Mouse (Mus musculus): Measurements from ENCODE around the gene Atg7. TPM values are rescaled to one million over a fixed set of nuclear protein-coding genes. Genes with fewer than 3 reads are reported as not detected.
"Not testable (repeated sequence)": the region's sequence is repeated elsewhere in the genome, so short reads cannot be mapped to it uniquely, and the experiment has no call there.

The Atg7 gene
- polyA plus RNA-seq (2014; fragmentation: Nextera tagmentation; extraction: Ambion mirVana) = 18.8 and 19.4 TPM in 2 replicates

- Histone ChIP-seq H3K9me3 (ENCODE audit: control insufficient read depth, low read length) (no peaks in the 10 kb centered on the region), H3K4me3 (ENCODE audit: low read length) (peak within 1 kb of the TSS; percentile 77), H3K4me2 (replicated peaks; ENCODE audit: low read depth, low read length) (peak within 1 kb of the TSS; percentile 93), H3K9ac (ENCODE audit: low read depth, low read length) (peak within 1 kb of the TSS; percentile 72), H3K27me3 (ENCODE audit: control insufficient read depth, insufficient read depth, low read length) (no peaks in the 10 kb centered on the region), H3K27ac (ENCODE audit: low read depth, low read length) (no peak within 1 kb of the TSS; the same call in 1 of the 2 replicates), H3K4me1 (ENCODE audit: control insufficient read depth, insufficient read depth, low read length) (peaks cover 8% of the 10 kb centered on the region; the same call in 1 of the 2 replicates), H3K36me3 (ENCODE audit: control insufficient read depth, insufficient read depth, low read length) (no peaks in the 10 kb centered on the region)
- peak; percentile 89 for ATAC-seq (ENCODE audit: low FRiP score, low TSS enrichment)
- under 1% methylated on average over 38 of the region's 38 CpGs for WGBS
Measured at GRCm38 (mm10) chr6:114642601-114643528, at the start of gene Atg7. TSS of gene Atg7 (plus strand) at chr6:114643097.

- H3K27ac ChIP-seq (ENCODE audit: low read depth, low read length); H3K9ac ChIP-seq (ENCODE audit: low read depth, low read length); ATAC-seq (ENCODE audit: low FRiP score, low TSS enrichment); H3K27me3 ChIP-seq (ENCODE audit: control insufficient read depth, insufficient read depth, low read length); H3K4me1 ChIP-seq (ENCODE audit: control insufficient read depth, insufficient read depth, low read length); H3K4me2 ChIP-seq (replicated peaks; ENCODE audit: low read depth, low read length); H3K36me3 ChIP-seq (ENCODE audit: control insufficient read depth, insufficient read depth, low read length); H3K9me3 ChIP-seq (ENCODE audit: control insufficient read depth, low read length); H3K4me3 ChIP-seq (ENCODE audit: low read length): not testable (repeated sequence)
- 3% methylated on average over 6 of the region's 17 CpGs for WGBS
Measured at GRCm38 (mm10) chr6:114614076-114614475, 28.8 kb upstream of the Atg7 start.

- H3K27ac ChIP-seq (ENCODE audit: low read depth, low read length); ATAC-seq (ENCODE audit: low FRiP score, low TSS enrichment); H3K4me2 ChIP-seq (replicated peaks; ENCODE audit: low read depth, low read length); H3K4me1 ChIP-seq (ENCODE audit: control insufficient read depth, insufficient read depth, low read length); H3K9ac ChIP-seq (ENCODE audit: low read depth, low read length); H3K9me3 ChIP-seq (ENCODE audit: control insufficient read depth, low read length); H3K4me3 ChIP-seq (ENCODE audit: low read length); H3K36me3 ChIP-seq (ENCODE audit: control insufficient read depth, insufficient read depth, low read length); H3K27me3 ChIP-seq (ENCODE audit: control insufficient read depth, insufficient read depth, low read length): not testable (repeated sequence)
- no CpG with 5 or more reads among the region's 14 CpGs for WGBS
Measured at GRCm38 (mm10) chr6:114633886-114634285, 9.0 kb upstream of the Atg7 start.

- Histone ChIP-seq H3K27me3 (ENCODE audit: control insufficient read depth, insufficient read depth, low read length) (no peaks in the 10 kb centered on the region), H3K27ac (ENCODE audit: low read depth, low read length) (no peak overlapping the region), H3K4me1 (ENCODE audit: control insufficient read depth, insufficient read depth, low read length) (peaks cover 8% of the 10 kb centered on the region; the same call in 1 of the 2 replicates), H3K4me3 (ENCODE audit: low read length) (peak overlapping the region; percentile 77), H3K9ac (ENCODE audit: low read depth, low read length) (peak overlapping the region; percentile 72), H3K9me3 (ENCODE audit: control insufficient read depth, low read length) (no peaks in the 10 kb centered on the region), H3K4me2 (replicated peaks; ENCODE audit: low read depth, low read length) (peak overlapping the region; percentile 93), H3K36me3 (ENCODE audit: control insufficient read depth, insufficient read depth, low read length) (no peaks in the 10 kb centered on the region)
- WGBS = 42% methylated on average over 8 of the region's 8 CpGs
- ATAC-seq (ENCODE audit: low FRiP score, low TSS enrichment) = no peak
Measured at GRCm38 (mm10) chr6:114643716-114644115, 819 bp downstream of the Atg7 start.

DNA sequence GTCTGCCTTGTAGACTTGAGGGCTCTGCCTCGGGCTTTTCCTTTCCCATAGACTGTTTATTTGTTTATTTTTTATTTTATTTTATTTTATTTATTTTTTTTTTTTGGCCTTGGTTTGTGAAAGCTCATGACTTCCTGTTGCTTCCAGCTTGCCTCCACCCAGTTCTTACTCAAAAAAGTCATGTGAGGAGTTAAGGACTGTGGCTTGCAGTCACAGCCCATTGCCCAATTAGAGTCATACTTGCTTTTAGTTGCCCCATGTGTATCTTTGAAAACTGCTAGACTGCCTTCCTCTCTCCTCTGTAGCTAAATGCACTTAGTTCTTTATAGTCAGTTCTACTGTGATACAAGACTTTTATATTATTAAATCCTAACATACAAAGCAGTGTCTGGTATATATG is 1.6 kb downstream of the Atg7 start:
- Histone ChIP-seq H3K9me3 (ENCODE audit: control insufficient read depth, low read length) (no peaks in the 10 kb centered on the region), H3K36me3 (ENCODE audit: control insufficient read depth, insufficient read depth, low read length) (no peaks in the 10 kb centered on the region), H3K27me3 (ENCODE audit: control insufficient read depth, insufficient read depth, low read length) (no peaks in the 10 kb centered on the region), H3K4me3 (ENCODE audit: low read length) (no peak overlapping the region), H3K9ac (ENCODE audit: low read depth, low read length) (no peak overlapping the region), H3K4me2 (replicated peaks; ENCODE audit: low read depth, low read length) (no peak overlapping the region), H3K4me1 (ENCODE audit: control insufficient read depth, insufficient read depth, low read length) (peaks cover 8% of the 10 kb centered on the region; the same call in 1 of the 2 replicates), H3K27ac (ENCODE audit: low read depth, low read length) (no peak overlapping the region)
- WGBS = 83% methylated on average over 1 of the region's 1 CpGs
- no peak for ATAC-seq (ENCODE audit: low FRiP score, low TSS enrichment)

- Histone ChIP-seq H3K27ac (ENCODE audit: low read depth, low read length) (no peak overlapping the region), H3K4me3 (ENCODE audit: low read length) (no peak overlapping the region), H3K4me1 (ENCODE audit: control insufficient read depth, insufficient read depth, low read length) (peaks cover 8% of the 10 kb centered on the region; the same call in 1 of the 2 replicates), H3K36me3 (ENCODE audit: control insufficient read depth, insufficient read depth, low read length) (no peaks in the 10 kb centered on the region), H3K4me2 (replicated peaks; ENCODE audit: low read depth, low read length) (no peak overlapping the region), H3K27me3 (ENCODE audit: control insufficient read depth, insufficient read depth, low read length) (no peaks in the 10 kb centered on the region), H3K9ac (ENCODE audit: low read depth, low read length) (no peak overlapping the region), H3K9me3 (ENCODE audit: control insufficient read depth, low read length) (no peaks in the 10 kb centered on the region)
- no peak for ATAC-seq (ENCODE audit: low FRiP score, low TSS enrichment)
- WGBS = 50% methylated on average over 1 of the region's 1 CpGs
Measured at GRCm38 (mm10) chr6:114646201-114646600, 3.3 kb downstream of the Atg7 start.

- no peak overlapping the region for H3K9ac ChIP-seq (ENCODE audit: low read depth, low read length)
- WGBS = 86% methylated on average over 6 of the region's 6 CpGs
- H3K4me2 ChIP-seq (replicated peaks; ENCODE audit: low read depth, low read length) = no peak overlapping the region
- H3K36me3 ChIP-seq (ENCODE audit: control insufficient read depth, insufficient read depth, low read length) = no peaks in the 10 kb centered on the region
- no peak for ATAC-seq (ENCODE audit: low FRiP score, low TSS enrichment)
- H3K4me3 ChIP-seq (ENCODE audit: low read length) = no peak overlapping the region
- H3K9me3 ChIP-seq (ENCODE audit: control insufficient read depth, low read length) = no peaks in the 10 kb centered on the region
- H3K4me1 ChIP-seq (ENCODE audit: control insufficient read depth, insufficient read depth, low read length) = peaks cover 8% of the 10 kb centered on the region; the same call in 1 of the 2 replicates
- no peak overlapping the region for H3K27ac ChIP-seq (ENCODE audit: low read depth, low read length)
- H3K27me3 ChIP-seq (ENCODE audit: control insufficient read depth, insufficient read depth, low read length) = no peaks in the 10 kb centered on the region
Measured at GRCm38 (mm10) chr6:114647011-114647410, 4.1 kb downstream of the Atg7 start.

- no peak for ATAC-seq (ENCODE audit: low FRiP score, low TSS enrichment)
Measured at GRCm38 (mm10) chr6:114648352-114649030, 5.6 kb downstream of the Atg7 start.

DNA sequence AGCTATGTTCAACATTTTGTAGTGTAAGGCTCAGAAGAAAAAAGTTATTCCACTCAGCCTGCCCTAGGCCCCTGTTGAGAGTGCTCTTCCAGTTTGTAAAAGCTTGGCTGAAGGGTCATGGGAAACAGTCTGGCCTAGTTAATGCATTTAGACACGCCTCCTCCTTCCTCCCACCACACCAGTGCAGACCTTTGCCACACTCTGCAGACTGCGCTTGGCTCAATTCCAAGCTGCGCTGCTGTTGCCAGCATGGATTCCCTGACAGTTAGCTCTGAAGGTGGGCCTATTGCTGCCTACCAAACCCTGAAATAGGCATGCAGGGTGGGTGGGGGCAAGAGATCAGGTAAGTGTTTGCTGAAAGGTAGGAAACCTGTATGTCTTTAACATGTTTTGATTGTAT is 9.3 kb downstream of the Atg7 start:
- H3K4me2 ChIP-seq (replicated peaks; ENCODE audit: low read depth, low read length) = no peak overlapping the region
- no peak for ATAC-seq (ENCODE audit: low FRiP score, low TSS enrichment)
- WGBS = 53% methylated on average over 3 of the region's 3 CpGs

More at GRCm38 (mm10) chr6:114648352-114649030, 5.6 kb downstream of the Atg7 start:
- Histone ChIP-seq H3K36me3 (ENCODE audit: control insufficient read depth, insufficient read depth, low read length) (no peaks in the 10 kb centered on the region), H3K9me3 (ENCODE audit: control insufficient read depth, low read length) (no peaks in the 10 kb centered on the region), H3K4me2 (replicated peaks; ENCODE audit: low read depth, low read length) (no peak overlapping the region), H3K4me3 (ENCODE audit: low read length) (no peak overlapping the region), H3K27me3 (ENCODE audit: control insufficient read depth, insufficient read depth, low read length) (no peaks in the 10 kb centered on the region), H3K9ac (ENCODE audit: low read depth, low read length) (no peak overlapping the region), H3K4me1 (ENCODE audit: control insufficient read depth, insufficient read depth, low read length) (peaks cover 6% of the 10 kb centered on the region; the same call in 1 of the 2 replicates), H3K27ac (ENCODE audit: low read depth, low read length) (no peak overlapping the region)
- 92% methylated on average over 4 of the region's 4 CpGs for WGBS

More for the DNA sequence above, 9.3 kb downstream of the Atg7 start:
- Histone ChIP-seq H3K4me1 (ENCODE audit: control insufficient read depth, insufficient read depth, low read length) (no peaks in the 10 kb centered on the region), H3K9me3 (ENCODE audit: control insufficient read depth, low read length) (no peaks in the 10 kb centered on the region), H3K36me3 (ENCODE audit: control insufficient read depth, insufficient read depth, low read length) (no peaks in the 10 kb centered on the region), H3K9ac (ENCODE audit: low read depth, low read length) (peak overlapping the region; percentile 18; the same call in 1 of the 2 replicates), H3K27me3 (ENCODE audit: control insufficient read depth, insufficient read depth, low read length) (no peaks in the 10 kb centered on the region), H3K27ac (ENCODE audit: low read depth, low read length) (no peak overlapping the region), H3K4me3 (ENCODE audit: low read length) (no peak overlapping the region)
